Mouse (Mus musculus): ENCODE data around the gene Tpm4.

GRCm38 (mm10) chr8:72192065-72192464, 57.3 kb downstream of the Tpm4 start:
- TF ChIP-seq CTCF (conservative IDR thresholded peaks at IDR 0.05; ENCODE audit: insufficient read depth, insufficient read length, low read depth, low read length) = no peak
- TF ChIP-seq POLR2A (IDR thresholded peaks at IDR 0.05; ENCODE audit: low read depth, low read length) = no peak
